Mouse (Mus musculus) stomach, postnatal 0 days (tissue): ENCODE results near the gene Lactb.
A peak's percentile ranks its signal among the peaks of the same experiment; 100 is the strongest.

Source experiments
- CTCF ChIP-seq: IDR thresholded peaks from 2 replicates; pipeline ENCODE4 v1.5.1; 2016; ENCODE audit warnings: antibody characterized with exemption, low read depth, mild to moderate bottlenecking, moderate library complexity
- EP300 ChIP-seq: optimal IDR thresholded peaks from 2 replicates; pipeline ENCODE3; 2016; ENCODE audit warnings: antibody characterized with exemption

GRCm38 (mm10) chr9:66974721-66975225 is 511 bp downstream of the Lactb start:
- TF ChIP-seq EP300: no peak
- peak; percentile 22 for TF ChIP-seq CTCF
